Mouse (Mus musculus): Measurements from ENCODE around the gene Txnrd3.

Gene Txnrd3

DNA sequence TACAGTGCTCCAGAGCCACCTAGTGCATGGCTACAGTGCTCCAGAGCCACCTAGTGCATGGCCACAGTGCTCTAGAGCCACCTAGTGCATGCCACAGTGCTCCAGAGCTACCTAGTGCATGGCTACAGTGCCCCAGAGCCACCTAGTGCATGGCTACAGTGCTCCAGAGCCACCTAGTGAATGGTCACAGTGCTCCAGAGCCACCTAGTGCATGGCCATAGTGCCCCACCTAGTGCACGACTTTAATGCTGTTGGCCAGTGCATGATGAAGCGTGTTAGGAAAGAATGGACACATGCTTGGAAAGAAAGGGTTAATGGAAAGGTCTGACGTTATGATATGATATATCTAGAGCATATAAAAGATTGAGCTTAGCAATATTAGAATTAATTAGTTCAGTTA is 14.6 kb downstream of the Txnrd3 start:
- 61% methylated on average over 3 of the region's 3 CpGs for WGBS

DNA sequence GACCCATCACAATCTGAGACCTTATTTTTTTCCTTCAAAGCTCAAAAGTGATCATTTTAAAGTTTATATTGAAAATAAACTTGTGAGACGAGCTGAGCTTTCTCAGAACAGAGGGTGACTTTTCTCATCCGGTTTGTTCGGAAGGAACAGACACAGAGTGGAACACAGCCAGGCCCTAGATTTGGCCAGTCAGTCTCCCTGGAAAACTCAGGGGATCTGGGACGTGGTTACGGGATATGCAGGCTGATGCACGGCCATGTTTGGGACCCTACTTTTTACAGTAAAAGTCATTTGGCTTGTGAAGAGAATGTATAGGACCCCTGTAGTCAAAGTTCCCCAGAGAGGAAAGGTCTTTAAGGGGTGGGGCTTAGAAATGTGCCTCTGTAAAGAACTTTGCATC is 15.1 kb downstream of the Txnrd3 start:
- WGBS: 68% methylated on average over 6 of the region's 6 CpGs

DNA sequence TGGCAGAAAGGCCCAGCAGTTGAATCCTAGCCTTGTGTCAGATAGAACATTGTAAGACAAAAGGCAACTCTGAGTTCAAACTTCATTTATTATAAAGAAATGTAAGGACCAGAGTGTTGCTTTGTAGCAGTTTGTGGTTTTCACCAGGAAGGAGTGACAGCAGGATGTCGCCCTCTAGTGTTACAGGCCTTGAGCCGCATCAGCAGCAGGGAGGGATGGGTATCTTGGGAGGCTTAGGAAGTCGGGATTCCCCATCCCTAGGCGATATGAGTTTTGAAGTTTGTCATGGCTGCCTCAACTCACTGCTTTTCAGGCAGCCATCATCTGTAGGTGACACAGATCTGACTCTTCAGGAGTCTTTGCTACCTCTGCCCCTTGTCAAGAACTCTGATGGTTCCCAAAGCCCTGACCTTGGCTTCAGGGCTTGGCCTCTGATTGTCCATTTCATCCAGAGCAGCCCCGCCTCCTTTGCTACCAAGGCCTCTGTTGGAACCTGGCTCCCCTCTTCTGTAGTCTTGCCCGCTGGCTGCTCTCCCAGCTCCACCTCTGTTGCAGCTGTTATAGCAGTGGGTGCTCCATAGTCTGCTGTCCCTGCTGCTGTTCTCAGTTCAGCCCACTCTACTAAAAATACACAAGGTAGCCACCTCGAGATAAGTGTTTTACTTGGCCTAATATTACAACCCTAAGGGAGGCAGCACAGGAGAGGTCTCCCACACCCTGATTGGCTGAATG is 16.1 kb downstream of the Txnrd3 start:
- 23% methylated on average over 7 of the region's 7 CpGs for WGBS

DNA sequence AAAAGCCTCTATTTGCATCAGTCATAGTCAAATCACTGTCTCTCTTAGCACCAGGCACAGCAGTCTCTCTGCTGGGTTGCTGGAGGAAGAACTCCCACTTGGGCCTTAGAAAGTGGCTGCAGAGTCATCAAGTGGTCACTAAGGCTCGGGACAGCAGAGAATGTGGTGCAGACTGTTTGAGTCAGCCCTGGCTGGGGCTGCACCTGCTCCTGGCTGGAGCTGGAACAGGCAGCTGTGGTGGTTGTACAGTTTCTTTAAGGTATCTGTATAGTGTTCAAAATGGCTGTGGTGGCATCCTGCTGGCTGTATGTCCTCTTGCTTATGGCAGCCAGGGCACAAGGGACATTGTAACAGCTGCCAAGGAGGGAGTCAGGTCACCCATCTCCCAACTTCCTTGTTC is 16.7 kb downstream of the Txnrd3 start:
- WGBS: 80% methylated on average over 1 of the region's 1 CpGs

DNA sequence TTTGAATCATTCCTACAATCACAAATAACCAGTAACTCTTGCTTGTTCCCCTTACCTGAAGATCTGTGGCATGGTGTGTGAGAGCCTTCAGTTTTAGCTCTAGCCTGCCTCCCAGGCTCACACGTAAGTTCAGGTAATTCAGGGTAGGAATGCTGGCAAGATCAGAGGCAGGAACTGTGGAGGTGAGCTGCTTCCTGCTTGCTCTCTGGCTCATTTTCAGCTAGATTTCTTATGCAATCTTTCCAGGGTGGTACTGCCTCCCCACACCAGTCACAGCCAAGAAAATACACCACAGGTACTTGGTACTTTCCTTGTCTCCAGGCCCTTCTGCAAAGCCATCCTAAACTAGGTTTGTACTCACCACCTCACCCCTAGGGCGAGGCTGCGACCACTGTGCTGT is 18.7 kb downstream of the Txnrd3 start:
- 78% methylated on average over 3 of the region's 3 CpGs for whole genome bisulfite sequencing

DNA sequence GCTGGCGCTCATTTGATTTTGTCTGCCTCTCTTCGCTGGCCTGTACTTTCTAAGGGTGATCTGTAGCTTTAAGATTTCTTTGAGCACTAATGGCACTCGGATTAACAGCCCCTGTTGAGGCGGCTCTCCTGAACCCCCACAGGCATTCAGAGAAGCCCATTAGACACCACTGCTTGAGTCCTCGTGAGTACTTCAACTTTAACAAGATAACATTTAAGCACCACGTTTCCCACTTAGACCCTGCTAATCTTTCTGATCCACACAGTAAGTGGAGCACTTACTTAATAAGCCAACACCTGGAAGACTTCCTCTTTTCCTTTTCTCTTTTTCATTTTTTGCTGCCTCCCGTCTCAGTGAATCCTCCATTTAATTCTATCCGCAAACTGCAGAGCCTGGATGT is 21.4 kb downstream of the Txnrd3 start:
- 72% methylated on average over 8 of the region's 8 CpGs for WGBS

DNA sequence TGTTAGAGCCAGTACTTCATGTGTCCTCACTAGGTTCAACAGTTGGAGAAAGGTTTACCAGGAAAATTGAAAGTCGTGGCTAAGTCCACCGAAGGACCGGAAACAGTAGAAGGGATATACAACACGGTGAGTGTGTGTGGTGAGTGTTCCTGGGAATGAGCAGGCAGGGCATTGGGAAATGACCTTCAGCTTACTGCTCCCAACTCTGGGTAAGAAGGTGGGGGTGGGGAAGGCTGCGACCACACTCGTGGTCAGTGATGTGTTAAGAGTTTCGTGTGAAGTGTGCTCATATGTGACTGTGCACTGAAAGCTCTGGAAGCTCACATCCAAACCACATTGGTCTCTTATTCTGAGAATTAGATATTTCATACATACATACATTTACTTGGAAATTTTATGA is 21.9 kb downstream of the Txnrd3 start:
- WGBS: 84% methylated on average over 7 of the region's 7 CpGs

DNA sequence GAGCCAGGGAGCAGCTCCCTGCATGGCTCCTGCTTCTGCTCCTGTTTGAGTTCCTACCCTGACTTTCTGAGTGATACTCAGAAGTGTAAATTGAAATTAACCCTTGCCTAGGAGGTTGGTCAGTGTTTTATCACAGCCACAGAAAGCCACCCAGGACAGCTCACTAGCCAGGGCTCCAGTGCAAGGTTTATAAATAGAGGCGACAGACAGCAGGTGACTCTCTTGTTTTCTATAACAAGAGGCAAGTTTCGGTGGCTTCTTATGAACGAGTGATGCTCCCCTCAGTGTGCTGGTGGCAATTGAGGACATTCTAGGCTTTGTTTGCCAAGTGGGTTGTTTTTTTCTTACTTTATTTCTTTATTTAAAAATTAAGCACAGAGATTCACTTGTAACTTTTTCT is 23.2 kb downstream of the Txnrd3 start:
- WGBS: 80% methylated on average over 3 of the region's 3 CpGs

DNA sequence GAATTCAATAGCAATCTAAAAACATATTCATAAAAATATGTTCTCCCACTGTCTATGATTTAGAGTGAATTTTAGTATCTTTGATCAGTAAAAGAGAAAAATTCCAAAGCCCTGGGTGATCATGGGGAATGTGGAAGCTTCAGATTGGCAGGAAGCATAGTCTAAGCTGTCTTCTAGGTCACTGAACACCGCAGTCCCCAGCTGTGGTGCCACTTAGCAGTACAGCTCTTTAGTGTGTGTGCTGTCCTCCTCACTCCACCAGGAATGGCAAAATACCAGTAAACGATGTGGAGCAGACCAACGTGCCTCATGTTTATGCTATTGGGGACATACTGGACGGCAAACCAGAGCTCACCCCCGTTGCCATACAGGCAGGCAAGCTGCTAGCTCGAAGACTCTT is 25.8 kb downstream of the Txnrd3 start:
- 88% methylated on average over 6 of the region's 6 CpGs for WGBS

DNA sequence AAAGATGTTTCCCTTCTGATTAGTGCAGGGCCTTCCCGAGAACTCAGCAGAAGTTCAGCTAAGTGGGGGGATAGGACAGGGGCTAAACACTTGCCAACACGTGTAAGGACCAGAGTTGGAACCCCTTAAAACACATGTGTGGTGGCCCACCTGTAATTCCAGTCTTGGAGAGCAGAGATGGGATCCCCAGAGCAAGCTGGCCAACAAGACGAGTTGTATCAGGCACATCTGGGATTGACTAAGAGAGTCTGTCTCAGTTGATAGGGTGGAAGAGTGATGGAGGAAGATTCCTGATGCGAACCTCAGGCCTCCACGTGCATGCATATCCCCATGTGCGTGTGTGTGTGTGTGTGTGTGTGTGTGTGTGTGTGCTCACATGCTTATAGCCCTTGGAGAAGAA is 27.6 kb downstream of the Txnrd3 start:
- WGBS: 63% methylated on average over 6 of the region's 6 CpGs

DNA sequence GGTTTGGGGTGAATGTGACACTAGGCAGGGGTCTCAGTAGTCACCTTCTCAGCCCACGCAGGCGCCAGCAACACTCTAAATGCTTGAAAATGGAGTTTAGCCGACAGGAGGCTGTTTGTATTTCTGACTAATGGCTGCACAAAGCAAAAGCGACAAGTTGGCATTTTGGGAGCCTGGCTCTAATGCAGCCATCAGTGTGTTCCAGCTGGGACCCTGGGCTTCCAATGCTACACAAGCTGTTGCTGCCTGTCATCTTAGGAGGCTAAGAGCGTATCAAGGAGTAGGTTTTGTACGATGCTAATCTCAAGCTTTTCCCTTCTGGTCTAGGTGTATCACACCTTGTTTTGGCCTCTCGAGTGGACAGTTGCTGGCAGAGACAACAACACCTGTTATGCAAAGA is 28.9 kb downstream of the Txnrd3 start:
- WGBS: 85% methylated on average over 7 of the region's 7 CpGs

DNA sequence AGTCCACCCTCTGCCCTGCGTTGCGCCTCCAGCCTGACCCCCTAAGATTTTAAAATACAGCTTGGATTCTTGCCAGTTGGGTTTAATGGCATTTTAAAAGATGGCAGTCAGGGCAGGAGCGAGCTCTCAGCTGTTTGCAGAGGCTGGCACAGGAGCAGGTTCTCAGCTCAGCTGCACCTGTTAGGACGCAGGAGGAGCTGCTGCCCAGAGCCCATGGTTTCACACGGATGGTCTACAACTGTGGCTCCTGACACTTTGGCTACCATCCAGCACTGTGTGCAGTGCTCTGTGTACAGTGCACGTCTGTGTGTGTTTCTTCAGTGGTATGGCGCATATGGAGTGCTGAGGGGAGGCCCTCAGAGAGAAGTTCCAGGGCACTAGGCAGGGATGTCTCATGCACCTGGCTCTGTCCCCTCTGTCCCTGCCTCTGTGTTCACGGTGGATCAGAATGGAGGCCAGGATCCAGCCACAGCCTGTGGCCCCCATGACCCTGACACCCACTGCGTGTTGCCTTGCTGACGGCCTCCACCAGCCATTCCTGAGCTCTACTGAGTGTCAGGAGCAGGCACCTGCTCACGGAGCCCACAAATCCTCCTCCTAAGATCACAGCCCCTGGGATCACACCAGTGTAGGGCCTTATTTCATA is 29.5 kb downstream of the Txnrd3 start:
- WGBS: 85% methylated on average over 11 of the region's 11 CpGs

DNA sequence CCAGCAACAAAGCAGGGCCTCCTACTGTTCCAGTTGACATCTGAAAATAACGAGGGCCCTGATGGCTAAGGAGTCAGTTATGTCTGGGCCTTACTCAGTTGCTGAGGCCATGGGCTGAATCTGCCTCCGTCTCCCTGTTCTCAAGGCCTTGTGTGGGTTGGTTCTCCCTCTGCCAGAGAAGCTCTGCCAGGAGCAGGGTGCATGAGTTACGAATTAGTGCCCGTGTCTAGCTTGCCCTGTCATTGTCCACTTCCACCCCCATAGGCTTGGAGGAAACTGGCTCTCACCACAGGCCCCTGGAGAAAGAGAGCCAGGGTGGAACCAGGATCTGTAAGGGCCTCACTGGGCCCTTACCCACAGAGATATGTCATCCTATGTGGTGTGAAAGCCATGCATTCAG is 34.7 kb downstream of the Txnrd3 start:
- WGBS: 57% methylated on average over 4 of the region's 4 CpGs

DNA sequence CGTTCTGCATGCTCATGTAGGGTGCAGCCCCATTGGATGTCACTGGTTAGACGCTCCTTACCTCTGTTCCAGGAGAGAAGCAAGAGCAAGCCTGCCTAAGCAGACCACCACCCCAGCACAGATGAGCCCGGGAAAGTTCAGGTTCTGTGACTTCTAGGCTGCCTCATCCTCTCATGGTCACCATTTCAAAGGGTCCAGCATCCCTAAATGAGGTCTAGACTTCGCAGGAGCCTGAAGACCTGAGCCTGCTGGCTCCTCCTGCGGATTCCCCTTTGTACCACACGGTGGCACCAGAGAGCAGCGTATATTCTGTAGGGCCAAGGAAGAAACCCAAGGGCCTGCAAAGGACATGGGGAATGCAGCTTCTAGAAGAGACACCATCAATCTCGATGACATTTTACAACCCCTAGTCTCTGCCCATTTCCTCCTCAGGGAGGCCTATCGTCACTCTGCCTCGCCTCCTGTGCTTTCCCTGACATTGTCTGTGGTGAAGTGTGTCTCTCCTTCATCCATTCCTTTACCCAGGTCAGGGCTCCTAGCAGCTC is 35.6 kb downstream of the Txnrd3 start:
- WGBS: 23% methylated on average over 10 of the region's 10 CpGs

DNA sequence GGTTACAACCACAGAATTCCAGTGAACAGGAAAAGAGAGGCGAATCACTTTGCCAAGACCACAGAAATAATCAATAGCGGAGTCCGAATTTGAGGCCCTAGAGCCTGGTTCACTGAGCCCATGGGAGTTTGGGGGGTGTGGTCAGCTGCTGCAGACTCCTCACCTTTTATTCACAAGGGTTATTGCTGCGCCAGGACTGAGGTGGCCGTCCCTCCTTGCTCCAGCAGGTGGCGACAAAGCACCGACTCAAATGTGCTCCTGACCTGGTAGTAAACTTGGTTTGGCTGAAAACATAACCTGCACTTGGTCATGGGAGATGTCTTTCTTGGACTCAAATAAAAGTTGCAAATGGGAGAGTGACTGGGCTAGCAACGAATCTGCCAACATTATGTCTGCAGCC is 36.4 kb downstream of the Txnrd3 start:
- 13% methylated on average over 8 of the region's 8 CpGs for WGBS

DNA sequence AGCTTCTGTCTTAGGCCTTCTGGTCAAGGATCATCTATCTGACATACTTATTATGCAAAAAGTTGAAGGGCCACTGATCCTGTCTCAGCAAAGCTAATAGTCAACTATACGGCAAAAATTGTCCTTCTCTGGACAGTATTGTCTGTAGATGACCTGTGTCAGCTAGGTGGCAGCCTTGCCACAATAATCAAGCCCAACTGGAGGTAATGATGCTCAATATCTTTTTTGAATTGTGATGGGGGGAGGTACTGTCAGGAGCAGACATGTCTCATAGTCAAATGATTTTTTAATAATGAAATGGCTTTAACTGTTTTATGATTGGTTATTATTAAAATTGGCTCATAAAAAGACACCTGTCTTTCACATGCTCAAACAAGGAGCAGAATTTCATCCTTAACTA is 40.4 kb downstream of the Txnrd3 start:
- WGBS: 58% methylated on average over 1 of the region's 1 CpGs

DNA sequence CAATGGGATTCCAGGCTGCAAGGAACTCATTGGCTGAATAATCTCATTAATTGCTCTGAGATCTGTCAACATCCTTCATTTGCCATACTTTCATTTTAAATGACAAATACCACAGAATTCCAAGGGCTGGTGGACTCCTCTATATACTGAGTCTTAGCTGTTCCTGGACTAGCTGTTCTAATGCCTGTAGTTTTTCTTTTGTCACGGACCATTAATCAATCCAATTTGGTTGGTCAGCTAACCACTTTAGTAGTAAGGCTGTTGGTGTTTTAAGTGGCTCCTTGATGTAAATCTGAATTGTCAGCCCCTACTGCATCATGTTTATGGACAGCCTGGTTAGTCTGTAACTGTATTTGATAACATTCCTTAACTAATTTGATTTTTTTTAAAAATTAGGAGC is 43.3 kb downstream of the Txnrd3 start:
- 88% methylated on average over 1 of the region's 1 CpGs for WGBS

DNA sequence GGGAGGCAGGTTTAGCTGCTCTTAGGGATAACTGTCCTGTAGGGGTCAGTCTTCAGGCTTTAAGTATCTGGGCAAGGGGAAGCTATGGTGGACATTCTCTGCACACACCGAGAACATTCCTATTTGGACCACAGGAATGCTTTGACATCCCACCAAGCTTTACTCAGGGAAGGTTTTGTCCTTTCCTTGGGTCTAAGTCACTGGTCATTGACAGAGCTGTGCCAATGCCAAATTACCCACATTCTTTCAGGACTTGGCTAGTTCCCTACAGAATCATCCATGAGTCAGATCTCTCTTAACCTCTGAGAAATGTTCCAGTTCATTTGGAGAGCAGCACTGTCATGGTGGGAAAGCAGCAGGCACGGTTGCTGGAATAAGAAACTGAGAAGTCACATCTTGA is 62.8 kb downstream of the Txnrd3 start:
- 75% methylated on average over 2 of the region's 2 CpGs for WGBS

DNA sequence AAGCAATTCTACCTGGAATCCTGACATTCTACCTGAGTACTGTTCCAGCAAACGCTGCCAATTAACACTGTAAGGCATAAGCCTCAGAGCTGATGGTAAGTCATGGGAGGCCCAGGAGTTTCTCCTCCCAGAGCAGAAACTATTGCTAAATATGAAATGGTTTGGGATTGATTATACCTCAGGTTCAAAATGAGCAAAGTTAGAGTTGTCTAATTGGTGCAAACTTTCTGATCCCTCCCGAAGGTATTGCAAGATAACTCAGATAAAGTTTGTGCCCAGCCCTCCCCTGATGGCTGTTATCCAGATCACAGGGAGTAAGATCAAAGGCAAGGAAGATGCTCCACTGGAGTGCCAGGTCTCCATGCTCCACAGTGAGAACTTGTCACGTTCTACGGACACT is 63.5 kb downstream of the Txnrd3 start, which contains the start of gene Vmn1r40:
TSS of gene Vmn1r40 (plus strand) at position 301 of the 400 bp plus-strand sequence.
- WGBS: 76% methylated on average over 4 of the region's 4 CpGs
